Mouse (Mus musculus) retina, postnatal 1 day (tissue): ENCODE measurements at regions not wholly inside any gene's neighbourhood (a gene's known extent, or its start where the extent isn't known, plus 50 kb on each side); places are given as distances from the start of the nearest gene placed in this dataset.

Experiments
- DNase-seq: peaks from one replicate; pipeline ENCODE4 v3.0.0-alpha.2; 2012

GRCm38 (mm10) chr4:97132650-97133049, 50.3 kb downstream of the Gm10192 start:
- DNase-seq, result no peak

GRCm38 (mm10) chr4:97127780-97128179, 55.2 kb downstream of the Gm10192 start:
- no peak for DNase-seq

DNA sequence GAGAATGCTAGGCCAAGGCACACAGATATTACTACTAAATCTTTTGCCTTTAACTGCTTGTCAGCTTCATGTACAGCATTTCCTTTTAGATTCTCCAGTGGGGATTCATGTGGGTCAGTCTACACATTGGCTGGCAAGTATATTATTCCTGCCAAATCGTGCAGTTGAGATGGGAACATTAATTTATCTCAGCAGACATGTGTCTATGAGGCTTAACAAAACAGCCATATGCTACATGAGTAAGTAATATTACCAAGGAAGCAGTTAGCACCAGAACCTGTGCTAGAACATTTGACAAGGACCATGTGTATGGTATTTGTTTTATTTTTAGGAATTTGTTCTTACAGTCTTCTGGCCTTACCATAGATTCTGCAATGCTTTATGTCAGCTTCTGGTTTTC, 59.1 kb downstream of the Gm10192 start:
- no peak for DNase-seq

DNA sequence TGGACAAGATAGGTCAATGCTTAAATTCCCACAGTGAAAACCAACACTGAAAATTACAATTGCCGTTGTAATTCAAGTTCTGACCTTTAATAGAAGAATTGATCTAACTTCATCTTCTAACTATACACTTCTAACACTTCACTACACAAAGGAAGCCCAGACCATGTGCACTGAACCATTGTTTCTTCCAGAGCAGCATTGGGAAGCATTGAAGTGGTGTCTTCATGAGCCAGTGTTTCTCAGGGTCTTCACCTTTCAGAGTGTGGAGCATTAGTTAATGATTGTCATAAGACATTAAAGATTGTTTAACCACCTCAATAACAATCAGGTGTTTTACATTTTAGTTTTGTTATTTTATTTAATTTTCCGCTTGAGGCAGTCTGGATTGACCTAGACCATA, 61.0 kb downstream of the Gm10192 start:
- no peak for DNase-seq

- no peak for DNase-seq
Measured at GRCm38 (mm10) chr4:97119459-97119858, 63.5 kb downstream of the Gm10192 start.

DNA sequence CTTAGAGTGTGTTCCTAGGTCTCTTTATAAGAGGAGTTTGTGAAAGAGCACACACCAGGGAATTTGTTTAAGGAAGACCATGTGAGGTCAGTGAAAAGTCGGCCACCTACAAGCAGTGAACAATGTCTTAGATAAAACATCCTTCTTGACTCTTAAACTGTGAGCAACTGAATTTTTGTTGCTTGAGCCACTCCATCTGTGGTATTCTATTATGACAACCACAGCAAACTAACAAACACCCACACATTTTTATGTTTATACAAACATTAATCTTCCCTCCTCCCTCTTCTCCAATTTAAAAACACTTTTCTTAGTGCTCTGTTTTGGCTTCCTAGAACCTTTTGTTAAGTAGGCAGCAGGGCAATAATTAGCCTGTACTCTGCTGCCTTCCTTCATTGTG, 66.0 kb downstream of the Gm10192 start:
- DNase-seq, result no peak

GRCm38 (mm10) chr4:97102752-97103052, 80.3 kb downstream of the Gm10192 start:
- no peak for DNase-seq

DNA sequence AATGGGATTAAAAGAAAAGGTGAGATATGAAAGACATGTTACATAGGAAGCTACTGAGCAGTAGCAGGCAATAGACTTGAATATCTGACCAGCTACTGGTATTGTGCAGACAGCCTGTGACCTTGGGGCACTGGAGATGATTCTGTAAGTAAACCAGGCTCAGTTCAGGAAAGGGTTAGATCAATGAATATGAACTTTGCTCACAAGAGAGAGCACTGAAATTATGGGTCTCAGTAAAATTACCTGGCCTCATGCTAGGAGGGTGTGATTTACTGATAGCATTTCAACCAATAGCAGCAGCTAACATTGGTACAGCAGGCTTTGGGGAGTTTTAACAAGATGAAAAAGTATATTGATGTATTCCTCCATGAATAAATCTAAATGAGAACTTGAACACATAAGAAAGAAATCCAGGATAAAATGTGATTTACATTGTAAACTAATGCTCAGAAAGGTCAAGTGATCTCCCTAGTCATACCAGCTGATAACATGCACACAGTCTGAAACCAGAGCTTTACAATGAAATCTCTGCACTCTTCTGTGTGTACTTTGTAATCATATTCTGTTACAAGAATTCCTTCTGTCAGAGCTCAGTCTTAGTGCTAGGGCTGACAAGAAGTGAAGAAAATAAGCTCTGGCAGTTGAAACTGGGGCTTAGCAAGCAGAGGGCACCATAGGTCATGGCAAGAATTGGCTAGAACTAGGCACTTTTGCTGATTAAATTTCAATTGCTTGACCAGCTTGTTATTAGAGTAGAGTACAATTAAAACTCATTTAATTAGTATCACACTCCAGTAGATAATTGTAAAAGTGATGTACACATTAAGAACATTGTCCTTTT, 80.8 kb downstream of the Gm10192 start:
- DNase-seq, result peak; percentile 53

DNA sequence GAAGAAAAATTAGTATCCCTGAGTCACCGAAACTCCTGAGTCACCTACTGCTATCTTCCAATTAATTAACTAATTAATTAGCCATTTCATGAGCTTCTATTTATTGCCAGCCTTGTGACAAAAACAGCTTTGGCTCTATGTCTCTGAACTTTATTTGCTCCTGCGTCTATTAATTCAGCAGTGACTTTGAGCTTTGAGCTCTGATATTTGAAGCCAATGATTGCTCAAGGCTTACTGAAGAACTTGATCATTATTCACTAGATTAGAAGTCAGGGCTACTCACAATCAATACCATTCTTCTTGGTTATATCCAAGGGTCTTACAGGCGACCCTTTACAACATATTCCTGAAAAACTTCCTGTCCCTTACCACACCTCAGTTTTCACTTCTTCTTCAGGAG, 83.2 kb downstream of the Gm10192 start:
- no peak for DNase-seq

GRCm38 (mm10) chr4:97093576-97093975, 89.4 kb downstream of the Gm10192 start:
- no peak for DNase-seq

DNA sequence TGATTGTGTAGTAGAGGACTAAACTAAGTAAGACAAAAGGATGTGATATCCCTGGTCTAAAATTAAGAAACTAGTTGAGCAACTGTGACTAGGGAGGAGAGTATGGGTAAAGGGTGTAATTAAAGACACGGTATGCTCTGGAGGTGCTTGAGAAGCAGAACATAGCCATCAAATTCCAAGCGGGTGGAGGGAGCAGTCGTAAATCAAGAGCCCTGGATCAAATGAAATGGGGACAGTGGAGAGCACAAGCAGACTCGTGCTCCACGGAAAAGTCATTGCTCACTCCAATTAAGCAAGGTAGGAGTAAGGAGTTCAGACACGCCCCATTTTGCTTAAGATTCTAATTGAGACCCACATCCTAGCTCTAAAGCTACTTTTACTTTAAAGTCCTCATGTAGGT, 132.2 kb downstream of the Gm10192 start:
- no peak for DNase-seq

GRCm38 (mm10) chr4:97049045-97049674, 133.8 kb downstream of the Gm10192 start:
- no peak for DNase-seq

DNA sequence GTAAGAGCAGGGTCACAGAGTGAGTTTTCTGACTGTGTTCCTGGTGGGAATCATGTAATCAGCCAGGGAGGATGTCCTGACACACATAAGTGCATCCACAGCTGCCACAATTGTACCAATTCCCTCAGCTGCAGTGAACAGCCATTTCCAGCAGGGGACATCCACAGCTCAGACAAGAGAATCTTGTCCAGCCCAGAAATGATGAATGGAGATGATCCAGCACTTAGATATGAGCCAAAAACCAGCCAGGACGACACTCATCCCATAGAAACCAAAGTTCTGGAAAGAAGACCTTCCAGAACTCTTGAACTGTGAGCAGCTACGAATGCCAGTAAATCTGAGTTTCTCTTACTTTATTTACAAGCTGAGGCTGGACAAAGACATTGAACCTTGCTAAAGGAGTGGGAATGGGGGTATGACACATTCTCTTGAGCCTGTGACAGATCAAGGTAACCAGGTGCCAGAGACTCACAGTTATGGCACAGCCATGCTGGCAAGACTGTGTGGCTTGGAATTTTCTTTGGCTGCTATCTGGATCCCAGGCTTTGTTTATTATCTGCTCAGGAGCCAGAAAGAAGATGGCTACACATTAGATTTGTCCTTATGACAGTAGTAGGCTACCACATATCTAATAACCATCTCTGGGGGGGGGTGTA, 145.1 kb downstream of the Gm10192 start:
- DNase-seq, result peak; percentile 78

DNA sequence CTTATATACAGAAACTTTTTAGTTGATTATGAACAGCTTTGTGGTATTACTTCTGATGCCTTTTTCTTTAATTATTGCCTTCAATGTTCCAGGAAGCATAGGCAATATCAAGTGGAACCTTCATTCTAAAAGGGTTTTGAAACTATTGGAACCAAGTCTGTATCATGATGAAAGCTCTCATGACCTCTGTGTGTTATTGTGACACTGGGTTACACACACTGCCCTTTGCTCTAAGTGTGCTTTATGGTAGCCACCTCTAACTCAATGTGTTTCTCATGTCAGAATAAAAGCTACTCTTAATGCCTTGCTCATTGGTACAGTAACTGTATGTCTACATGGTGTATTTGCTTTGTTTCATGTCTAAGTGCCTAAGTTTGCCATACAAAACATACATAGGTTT, 154.0 kb downstream of the Gm10192 start:
- no peak for DNase-seq

DNA sequence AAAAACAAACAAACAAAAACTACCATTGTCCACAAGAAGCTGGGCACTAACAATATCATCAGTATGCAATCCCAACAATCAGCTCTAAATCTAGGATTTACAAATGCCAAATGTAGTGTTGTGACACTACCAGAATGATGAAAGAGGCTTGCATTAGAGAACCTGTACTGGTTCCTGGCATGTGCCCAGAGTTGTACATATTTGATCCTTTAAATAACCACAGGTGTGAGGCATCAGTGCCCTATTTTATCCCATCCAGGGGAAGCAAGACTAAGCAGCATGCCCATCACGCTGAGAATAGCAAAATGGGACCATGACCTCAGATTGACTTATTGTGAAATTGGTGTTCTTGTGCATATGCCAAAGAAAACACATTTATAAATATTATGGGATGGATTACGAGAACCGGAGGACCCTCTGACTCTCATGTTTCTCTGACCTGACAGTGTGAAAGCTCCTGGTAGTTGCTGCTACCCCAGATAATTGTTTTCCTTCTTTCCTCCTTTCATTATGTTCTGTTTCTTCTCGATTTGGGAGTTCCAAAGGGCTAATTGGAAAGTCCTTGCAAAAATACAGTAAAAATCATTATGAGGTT, 157.4 kb downstream of the Gm10192 start:
- no peak for DNase-seq

DNA sequence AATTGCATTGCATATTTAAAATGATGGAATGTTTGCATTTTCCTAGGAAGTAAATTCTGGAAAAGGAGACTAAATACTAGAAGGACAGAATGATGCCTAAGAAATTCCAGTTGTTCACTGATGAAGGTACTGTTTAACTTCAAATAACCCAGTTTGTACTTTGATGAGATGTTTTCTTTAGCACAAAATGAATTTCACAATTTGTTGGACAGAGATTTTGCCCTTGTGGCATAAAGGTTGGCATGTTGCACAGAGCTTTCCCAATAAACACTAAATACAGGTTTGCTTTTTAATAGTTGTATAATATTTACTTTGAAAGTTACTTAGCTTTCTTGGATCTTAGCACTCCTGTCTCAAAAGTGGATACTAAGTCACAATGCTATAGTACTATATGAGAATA, 181.6 kb downstream of the Gm10192 start:
- DNase-seq, result no peak

DNA sequence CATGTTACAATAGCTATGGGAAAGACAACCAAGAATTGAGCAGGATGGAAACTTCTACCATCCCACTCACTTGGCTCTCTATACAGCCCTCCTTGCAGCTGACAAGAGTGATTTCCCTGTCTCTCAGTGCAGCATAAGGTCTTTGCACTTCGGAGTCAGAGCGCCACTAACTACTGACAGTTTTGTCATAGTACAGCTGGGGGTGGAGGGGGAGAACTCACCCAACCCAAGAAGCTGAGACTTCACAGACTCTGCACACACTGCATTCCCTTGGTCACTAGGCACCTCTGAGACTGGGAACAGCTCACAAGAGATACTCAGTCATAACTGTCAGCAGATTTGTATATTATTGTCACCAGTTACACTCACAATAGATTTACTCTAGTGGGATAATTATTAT, 195.3 kb upstream of the Gm12695 start:
- no peak for DNase-seq

DNA sequence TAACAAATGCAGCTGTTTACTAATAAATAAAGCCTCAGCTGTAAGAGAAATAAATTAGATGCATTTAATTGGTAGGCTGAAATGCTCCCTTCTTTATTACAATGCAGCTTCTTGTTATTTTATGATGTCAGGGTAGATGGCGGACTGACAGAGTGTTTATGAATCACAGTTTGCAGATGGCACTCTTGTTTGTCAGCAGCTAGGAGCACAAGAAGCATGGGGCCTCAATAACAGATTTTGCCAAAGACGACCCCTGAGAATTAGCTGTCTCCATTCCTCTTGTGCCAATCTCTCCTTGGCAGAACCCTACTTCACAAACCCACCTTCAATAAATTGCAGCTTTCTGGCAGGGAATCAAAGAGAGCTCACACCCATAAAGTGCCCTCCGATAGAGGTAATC, 194.9 kb upstream of the Gm12695 start:
- no peak for DNase-seq

DNA sequence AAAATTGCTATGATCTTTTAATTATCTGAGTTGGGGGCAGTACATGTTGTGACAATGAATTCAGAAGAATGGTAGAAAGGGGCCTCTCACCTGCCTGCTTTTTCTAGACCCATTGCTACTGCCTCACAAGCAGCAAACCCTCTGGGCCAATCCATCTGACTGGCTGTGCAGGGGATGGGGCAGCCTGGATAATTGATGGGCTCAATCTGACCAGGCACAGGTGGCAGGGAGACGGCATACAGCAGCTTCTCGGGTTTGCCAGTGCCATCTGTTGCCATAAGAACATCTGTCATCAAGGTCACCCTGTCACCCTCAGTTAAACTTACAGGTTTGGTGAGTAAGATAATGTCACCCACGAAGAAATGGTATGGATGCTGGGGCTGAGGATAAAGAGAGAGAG, 189.9 kb upstream of the Gm12695 start:
- peak; percentile 30 for DNase-seq

GRCm38 (mm10) chr4:96973804-96974203, 188.8 kb upstream of the Gm12695 start:
- no peak for DNase-seq

- no peak for DNase-seq
Measured at GRCm38 (mm10) chr4:96969199-96969598, 184.2 kb upstream of the Gm12695 start.

GRCm38 (mm10) chr4:96968545-96969164, 183.7 kb upstream of the Gm12695 start:
- DNase-seq, result no peak
